Mouse (Mus musculus) myocyte (in vitro differentiated cells): ENCODE measurements around the gene Wdcp. TPM values are rescaled to one million over a fixed set of nuclear protein-coding genes. Genes with fewer than 3 reads are reported as not detected.

Experiments used
- H3K27me3 ChIP-seq: one replicate; pipeline ENCODE4 v1.6.1; 2011; ENCODE audit not compliant: control insufficient read depth, insufficient read depth, insufficient read length
- H3K36me3 ChIP-seq: one replicate; pipeline ENCODE4 v1.6.1; 2011; ENCODE audit not compliant: control insufficient read depth, insufficient read depth
- H3K4me2 ChIP-seq: one replicate; pipeline ENCODE4 v1.6.1; 2011; ENCODE audit warnings: low read depth, control low read depth
- H3K4me3 ChIP-seq: one replicate; pipeline ENCODE4 v1.5.1; 2011; ENCODE audit warnings: mild to moderate bottlenecking, control low read depth, moderate library complexity
- H3K79me2 ChIP-seq: one replicate; pipeline ENCODE4 v1.6.1; 2011; ENCODE audit not compliant: control insufficient read depth, insufficient read depth
- H3ac ChIP-seq: one replicate; pipeline ENCODE4 v1.6.1; 2011; ENCODE audit not compliant: control insufficient read depth, insufficient read length
- CEBPB ChIP-seq: IDR thresholded peaks from 2 replicates; pipeline ENCODE4 v1.6.1; 2011; ENCODE audit warnings: mild to moderate bottlenecking, moderate library complexity; ENCODE audit not compliant: poor library complexity, insufficient read depth, severe bottlenecking
- E2F4 ChIP-seq: IDR thresholded peaks from one replicate; pipeline ENCODE4 v1.6.1; 2011; ENCODE audit warnings: mild to moderate bottlenecking, control low read depth, moderate library complexity; ENCODE audit not compliant: insufficient read depth
- MAX ChIP-seq: IDR thresholded peaks from one replicate; pipeline ENCODE4 v1.6.1; 2011; ENCODE audit warnings: low read depth, mild to moderate bottlenecking, control low read depth
- MYOD1 ChIP-seq, 3 experiments: IDR thresholded peaks; one replicate each; pipeline ENCODE4 v1.6.1; 2011; ENCODE audit warnings: control low read depth in 2 of 3, low read depth in 2 of 3, mild to moderate bottlenecking in 2 of 3, moderate library complexity in 1 of 3; ENCODE audit not compliant: insufficient read length in 2 of 3, control insufficient read depth in 1 of 3
- MYOG ChIP-seq, 3 experiments: IDR thresholded peaks; one replicate each; pipeline ENCODE4 v1.6.1; 2011; ENCODE audit warnings: control low read depth in 2 of 3, low read depth in 2 of 3, mild to moderate bottlenecking in 2 of 3; ENCODE audit not compliant: insufficient read length in 2 of 3, control insufficient read depth in 1 of 3, insufficient read depth in 1 of 3
- POLR2A ChIP-seq: IDR thresholded peaks from one replicate; pipeline ENCODE4 v1.6.1; 2011; ENCODE audit warnings: low read depth, mild to moderate bottlenecking, control low read depth, moderate library complexity; ENCODE audit not compliant: insufficient read length
- POLR2AphosphoS2 ChIP-seq: IDR thresholded peaks from one replicate; pipeline ENCODE4 v1.6.1; 2011; ENCODE audit warnings: low read depth, control low read depth; ENCODE audit not compliant: insufficient read length
- REST ChIP-seq: IDR thresholded peaks from one replicate; pipeline ENCODE4 v1.6.1; 2011; ENCODE audit warnings: mild to moderate bottlenecking, control low read depth, moderate library complexity; ENCODE audit not compliant: insufficient read depth, insufficient read length
- SRF ChIP-seq: IDR thresholded peaks from one replicate; pipeline ENCODE4 v1.6.1; 2011; ENCODE audit warnings: low read depth; ENCODE audit not compliant: control insufficient read depth, insufficient read length
- TCF12 ChIP-seq: IDR thresholded peaks from one replicate; pipeline ENCODE4 v1.6.1; 2011; ENCODE audit warnings: mild to moderate bottlenecking, control low read depth; ENCODE audit not compliant: poor library complexity, insufficient read depth, severe bottlenecking
- TCF3 ChIP-seq: IDR thresholded peaks from one replicate; pipeline ENCODE4 v1.6.1; 2011; ENCODE audit warnings: low read depth, control low read depth; ENCODE audit not compliant: insufficient read length
- USF1 ChIP-seq: IDR thresholded peaks from one replicate; pipeline ENCODE4 v1.6.1; 2011; ENCODE audit warnings: low read depth, mild to moderate bottlenecking, control low read depth, moderate library complexity
- polyA plus RNA-seq: library from polyadenylated mRNA; unstranded; fragments of >200 nt; fragmentation: generic; extraction: Trizol; gene quantifications from one replicate; pipeline ENCODE4 v1.2.1, GENCODE M21; 2012; ENCODE audit warnings: missing spikeins

Gene Wdcp
- polyA plus RNA-seq, 1 experiment, result 8.3 TPM

GRCm38 (mm10) chr12:4874161-4874927, 31.2 kb downstream of the Wdcp start, which contains the start of gene Mfsd2b:
TSS of gene Mfsd2b (minus strand) at chr12:4874359.
- Histone ChIP-seq H3K36me3 (no peaks in the 10 kb centered on the region), H3K4me3 (no peak within 1 kb of the TSS), H3ac (no peak within 1 kb of the TSS), H3K79me2 (no peaks in the 10 kb centered on the region), H3K4me2 (peak within 1 kb of the TSS; percentile 74), H3K27me3 (no peaks in the 10 kb centered on the region)
- TF ChIP-seq TCF3 (no peak), E2F4 (no peak), MAX (no peak), POLR2AphosphoS2 (no peak), MYOD1 (IDR thresholded peaks at IDR 0.05; ENCODE audit: control insufficient read depth in 1 of 3, insufficient read length in 2 of 3, low read depth in 2 of 3) (no peak)

- Histone ChIP-seq H3K36me3 (no peaks in the 10 kb centered on the region), H3K4me2 (no peak overlapping the region), H3K79me2 (no peaks in the 10 kb centered on the region), H3K27me3 (no peaks in the 10 kb centered on the region), H3K4me3 (no peak overlapping the region), H3ac (no peak overlapping the region)
- TF ChIP-seq MYOD1 (IDR thresholded peaks at IDR 0.05; ENCODE audit: control insufficient read depth in 1 of 3, insufficient read length in 2 of 3, low read depth in 2 of 3) (no peak), USF1 (no peak), MAX (no peak), POLR2AphosphoS2 (no peak), CEBPB (no peak), SRF (no peak), MYOG (IDR thresholded peaks at IDR 0.05; ENCODE audit: control insufficient read depth in 1 of 3, insufficient read depth in 1 of 3, insufficient read length in 2 of 3, low read depth in 2 of 3) (no peak), E2F4 (no peak), POLR2A (no peak), TCF3 (no peak)
Observed at GRCm38 (mm10) chr12:4875623-4876022, 32.5 kb downstream of the Wdcp start.

- Histone ChIP-seq H3K36me3 (no peaks in the 10 kb centered on the region), H3K4me2 (no peak overlapping the region), H3ac (no peak overlapping the region), H3K4me3 (no peak overlapping the region), H3K79me2 (no peaks in the 10 kb centered on the region), H3K27me3 (no peaks in the 10 kb centered on the region)
- peak in 2 of 3 experiments; percentile 39 to 69 for TF ChIP-seq MYOD1 (IDR thresholded peaks at IDR 0.05; ENCODE audit: control insufficient read depth in 1 of 3, insufficient read length in 2 of 3, low read depth in 2 of 3)
- no peak for TF ChIP-seq CEBPB
- TF ChIP-seq E2F4, result no peak
- TF ChIP-seq TCF3, result no peak
- TF ChIP-seq MYOG (IDR thresholded peaks at IDR 0.05; ENCODE audit: control insufficient read depth in 1 of 3, insufficient read depth in 1 of 3, insufficient read length in 2 of 3, low read depth in 2 of 3), result peak in 1 of 3 experiments; percentile 35
- no peak for TF ChIP-seq USF1
- no peak for TF ChIP-seq POLR2AphosphoS2
- TF ChIP-seq REST, result no peak
Observed at GRCm38 (mm10) chr12:4878296-4878783, 35.2 kb downstream of the Wdcp start.

- no peaks in the 10 kb centered on the region for H3K36me3 ChIP-seq
- no peak overlapping the region for H3K4me3 ChIP-seq
- H3K4me2 ChIP-seq, result no peak overlapping the region
- H3K79me2 ChIP-seq, result no peaks in the 10 kb centered on the region
- TF ChIP-seq TCF12, result no peak
- TF ChIP-seq TCF3, result no peak
- no peak for TF ChIP-seq POLR2AphosphoS2
- no peak for TF ChIP-seq CEBPB
- TF ChIP-seq MAX, result no peak
- TF ChIP-seq SRF, result no peak
- TF ChIP-seq REST, result no peak
- TF ChIP-seq USF1, result no peak
- no peak for TF ChIP-seq MYOD1 (IDR thresholded peaks at IDR 0.05; ENCODE audit: control insufficient read depth in 1 of 3, insufficient read length in 2 of 3, low read depth in 2 of 3)
- no peak for TF ChIP-seq POLR2A
- no peak for TF ChIP-seq MYOG (IDR thresholded peaks at IDR 0.05; ENCODE audit: control insufficient read depth in 1 of 3, insufficient read depth in 1 of 3, insufficient read length in 2 of 3, low read depth in 2 of 3)
- no peak for TF ChIP-seq E2F4
- H3K27me3 ChIP-seq, result no peaks in the 10 kb centered on the region
- no peak overlapping the region for H3ac ChIP-seq
Observed at GRCm38 (mm10) chr12:4879048-4879447, 35.9 kb downstream of the Wdcp start.

GRCm38 (mm10) chr12:4882086-4882485, 39.0 kb downstream of the Wdcp start:
- Histone ChIP-seq H3K4me3 (no peak overlapping the region), H3K27me3 (no peaks in the 10 kb centered on the region), H3K79me2 (no peaks in the 10 kb centered on the region), H3K4me2 (no peak overlapping the region), H3ac (no peak overlapping the region), H3K36me3 (peaks cover 3% of the 10 kb centered on the region)
- TF ChIP-seq USF1, result no peak
- no peak for TF ChIP-seq TCF3
- TF ChIP-seq POLR2AphosphoS2, result no peak
